Mouse (Mus musculus) kidney, adult 8-10 months (tissue): Measurements from ENCODE around the gene Zdhhc17.

ENCODE experiments used
- DNase-seq, 2 experiments: peaks; one replicate each; pipeline ENCODE4 v3.0.0; 2022

The Zdhhc17 gene

GRCm38 (mm10) chr10:110920368-110920950 is 89.5 kb downstream of the Zdhhc17 start:
- no peak for DNase-seq

- DNase-seq, result peak; percentile 91 to 93
Observed at GRCm38 (mm10) chr10:110919531-110920343, 90.2 kb downstream of the Zdhhc17 start, which contains the start of gene Csrp2. TSS of gene Csrp2 (plus strand) at chr10:110919789.

GRCm38 (mm10) chr10:110918414-110919391 is 91.2 kb downstream of the Zdhhc17 start:
- no peak for DNase-seq

- DNase-seq, result no peak
Observed at GRCm38 (mm10) chr10:110917521-110917920, 92.4 kb downstream of the Zdhhc17 start.

GRCm38 (mm10) chr10:110916666-110917344 is 93.1 kb downstream of the Zdhhc17 start:
- DNase-seq, result no peak

- no peak for DNase-seq
Observed at GRCm38 (mm10) chr10:110903862-110904261, 106.1 kb downstream of the Zdhhc17 start.

GRCm38 (mm10) chr10:110899744-110900501 is 110.0 kb downstream of the Zdhhc17 start:
- DNase-seq, result no peak
